Mouse (Mus musculus): Measurements from ENCODE around the gene Prkaa2.

GRCm38 (mm10) chr4:105034259-105034658 lies 75.4 kb downstream of the Prkaa2 start:
- TF ChIP-seq EP300 (IDR thresholded peaks at IDR 0.05) (no peak), CTCF (IDR thresholded peaks at IDR 0.05) (peak; percentile 49)
